ENCODE assay signal across 25 mouse cellular contexts in genomic region chr9:108008041-108008440, GRCm38 (mm10). TPM values are rescaled to one million over a fixed set of nuclear protein-coding genes. Genes with fewer than 3 reads are reported as not detected.
"Had no signal": no experiment of that assay in that cellular context is flagged by ENCODE, and none has a peak within 500 bp of the region (broad histone marks: within the 10 kb centered on the region; RNA-seq: fewer than 3 reads in every experiment).

No protein-coding gene starts in this region.

- H3K4me2 ChIP-seq: intestine, embryonic 15.5 days; liver, embryonic 11.5 days; lung, embryonic 14.5 days; midbrain, embryonic 12.5 days; midbrain, embryonic 15.5 days; neural tube, embryonic 13.5 days; stomach, embryonic 15.5 days had no signal

- H3K27ac ChIP-seq: intestine, embryonic 15.5 days; layer of hippocampus, adult 2 months; left cerebral cortex, adult 2 months; macrophage; midbrain, embryonic 12.5 days; midbrain, embryonic 15.5 days; neural tube, embryonic 13.5 days; stomach, embryonic 15.5 days had no signal

- H3K9ac ChIP-seq: intestine, embryonic 15.5 days; lung, embryonic 14.5 days; midbrain, embryonic 12.5 days; midbrain, embryonic 15.5 days; neural tube, embryonic 13.5 days; stomach, embryonic 15.5 days had no signal

- H3K9me3 ChIP-seq: intestine, embryonic 15.5 days; midbrain, embryonic 12.5 days; midbrain, embryonic 15.5 days; neural tube, embryonic 13.5 days; stomach, embryonic 15.5 days had no signal

- H3K27me3 ChIP-seq: intestine, embryonic 15.5 days; midbrain, embryonic 12.5 days; midbrain, embryonic 15.5 days; neural tube, embryonic 13.5 days; stomach, embryonic 15.5 days had no signal

- DNase-seq: kidney, adult 11 months; kidney, adult 8-10 months; kidney, postnatal 25 days; layer of hippocampus, postnatal 36 days; lung, embryonic 14.5 days; retina, postnatal 1 day; right cerebral cortex, postnatal 25 days; spleen, adult 18-20 months; thymus, adult 18-20 months; thymus, postnatal 36 days had no signal

- H3K4me3 ChIP-seq: intestine, embryonic 15.5 days; layer of hippocampus, adult 2 months; left cerebral cortex, adult 2 months; midbrain, embryonic 12.5 days; midbrain, embryonic 15.5 days; neural tube, embryonic 13.5 days; stomach, embryonic 15.5 days had no signal

- ATAC-seq: intestine, embryonic 15.5 days; lung, postnatal 0 days; midbrain, embryonic 15.5 days had no signal

- H3K36me3 ChIP-seq: intestine, embryonic 15.5 days; midbrain, embryonic 15.5 days; stomach, embryonic 15.5 days had no signal

RNA-seq across cellular contexts. Expression of gene Gm20662, which starts 11.9 kb away (rescaled TPM):
- total RNA-seq: megakaryocyte, adult 5-6 weeks had no signal
- polyA plus RNA-seq: neural tube, embryonic 13.5 days had no signal

RNA-seq across cellular contexts. Expression of gene Cdhr4, which starts 15.7 kb away (rescaled TPM):
- total RNA-seq: neutrophil, adult 5-6 weeks had no signal

RNA-seq across cellular contexts. Expression of gene Gm20661, which starts 25.2 kb away (rescaled TPM):
- total RNA-seq: left cerebral cortex, postnatal 36 days; megakaryocyte, adult 5-6 weeks; neutrophil, adult 5-6 weeks had no signal
- polyA plus RNA-seq: large intestine, adult 2 months; testis, adult 2 months had no signal
